ENCODE assay signal across 24 mouse cellular contexts in the genomic region with DNA sequence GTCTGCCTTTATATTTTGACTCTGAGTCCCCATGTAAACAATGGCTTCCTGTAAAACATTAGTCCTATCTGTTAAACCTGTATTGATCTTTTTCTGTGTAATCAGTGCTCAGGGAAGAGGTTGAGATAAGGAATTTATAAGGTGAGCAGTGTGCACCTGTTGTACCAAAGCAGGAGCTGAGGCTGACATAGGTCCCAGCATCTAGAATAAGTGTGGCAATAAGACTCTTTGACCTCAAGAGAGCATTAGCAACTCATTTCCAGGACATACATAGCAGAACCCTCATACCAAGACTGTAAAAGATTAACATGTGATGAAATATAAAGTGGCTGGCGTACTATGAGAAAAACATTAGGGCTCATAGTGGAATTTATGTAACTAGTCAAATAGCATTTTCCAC. TPM values are rescaled to one million over a fixed set of nuclear protein-coding genes. Genes with fewer than 3 reads are reported as not detected.
A peak's percentile ranks its signal among the peaks of the same experiment; 100 is the strongest.
DNase-seq lines count a peak whose midpoint lies in the region; ATAC-seq lines count a peak whose summit lies in the region.
"Had no signal": no experiment of that assay in that cellular context is flagged by ENCODE, and none has a peak within 500 bp of the region (broad histone marks: within the 10 kb centered on the region; RNA-seq: fewer than 3 reads in every experiment).

No protein-coding gene starts in this region.

- WGBS in intestine, embryonic 15.5 days: 74% methylated on average over 1 of the region's 1 CpGs
- WGBS in intestine, embryonic 16.5 days: 49% methylated on average over 1 of the region's 1 CpGs
- 74% methylated on average over 1 of the region's 1 CpGs for WGBS in stomach, embryonic 16.5 days
- WGBS in midbrain, embryonic 10.5 days: 94% methylated on average over 1 of the region's 1 CpGs

- H3K4me3 ChIP-seq in intestine, embryonic 15.5 days (replicated peaks): no peak overlapping the region
- no peak overlapping the region for H3K4me3 ChIP-seq in intestine, embryonic 16.5 days (ENCODE audit: low read length)
- H3K4me3 ChIP-seq in stomach, embryonic 16.5 days (replicated peaks; ENCODE audit: low read length): no peak overlapping the region
- H3K4me3 ChIP-seq in midbrain, embryonic 10.5 days: no peak overlapping the region
- H3K4me3 ChIP-seq: embryonic facial prominence, embryonic 13.5 days; embryonic facial prominence, embryonic 15.5 days; erythroblast, embryonic 14.5 days; forebrain, embryonic 10.5 days; forebrain, embryonic 12.5 days had no signal

- H3K27ac ChIP-seq in intestine, embryonic 15.5 days: no peak overlapping the region
- H3K27ac ChIP-seq in intestine, embryonic 16.5 days (ENCODE audit: low read length): no peak overlapping the region
- H3K27ac ChIP-seq in stomach, embryonic 16.5 days (ENCODE audit: low read length): no peak overlapping the region
- no peak overlapping the region for H3K27ac ChIP-seq in midbrain, embryonic 10.5 days (replicated peaks)
- H3K27ac ChIP-seq: embryonic facial prominence, embryonic 13.5 days; embryonic facial prominence, embryonic 15.5 days; forebrain, embryonic 10.5 days; forebrain, embryonic 12.5 days had no signal

- peak; percentile 84 for ATAC-seq in intestine, embryonic 15.5 days
- peak; percentile 92 for ATAC-seq in intestine, embryonic 16.5 days
- peak; percentile 37; the same call in 1 of the 2 replicates for ATAC-seq in stomach, embryonic 16.5 days (ENCODE audit: insufficient read depth, low FRiP score)
- ATAC-seq: forebrain, embryonic 14.5 days; forebrain, embryonic 16.5 days had no signal

- no peak overlapping the region for H3K9ac ChIP-seq in intestine, embryonic 15.5 days
- no peak overlapping the region for H3K9ac ChIP-seq in intestine, embryonic 16.5 days (ENCODE audit: low read depth, low read length)
- H3K9ac ChIP-seq in stomach, embryonic 16.5 days (ENCODE audit: low read length): no peak overlapping the region
- H3K9ac ChIP-seq: embryonic facial prominence, embryonic 13.5 days; embryonic facial prominence, embryonic 15.5 days; forebrain, embryonic 12.5 days had no signal

- peaks cover 3% of the 10 kb centered on the region; the same call in 1 of the 2 replicates for H3K4me1 ChIP-seq in intestine, embryonic 15.5 days (replicated peaks)
- H3K4me1 ChIP-seq in intestine, embryonic 16.5 days (ENCODE audit: control insufficient read depth, insufficient read depth, low read length): 0 out of 2 replicates have a peak, but pooled peaks cover 3% of the 10 kb centered on the region
- 0 out of 2 replicates have a peak, but pooled peaks cover 7% of the 10 kb centered on the region for H3K4me1 ChIP-seq in stomach, embryonic 16.5 days (ENCODE audit: control insufficient read depth, insufficient read depth, low read length)
- H3K4me1 ChIP-seq in midbrain, embryonic 10.5 days: peaks cover 2% of the 10 kb centered on the region; the same call in 1 of the 2 replicates
- H3K4me1 ChIP-seq: embryonic facial prominence, embryonic 13.5 days; embryonic facial prominence, embryonic 15.5 days; forebrain, embryonic 12.5 days had no signal

- no peak for DNase-seq in midbrain, embryonic 10.5 days (ENCODE audit: low spot score)
- no peak for DNase-seq in cerebellum, adult 9-10 months
- DNase-seq: adrenal gland, adult 2 months; adrenal gland, postnatal 10 days; adrenal gland, postnatal 25 days; cerebellum, adult 11 months; cerebellum, adult 18-20 months; cerebellum, adult 8-10 months; cerebellum, postnatal 10 days; cerebellum, postnatal 25 days; embryo, embryonic 11 days had no signal

- H3K9me3 ChIP-seq in intestine, embryonic 15.5 days: no peaks in the 10 kb centered on the region
- H3K9me3 ChIP-seq in intestine, embryonic 16.5 days (ENCODE audit: control insufficient read depth, low read length): no peaks in the 10 kb centered on the region
- H3K9me3 ChIP-seq in stomach, embryonic 16.5 days (replicated peaks; ENCODE audit: control insufficient read depth, low read length): no peaks in the 10 kb centered on the region
- H3K9me3 ChIP-seq in midbrain, embryonic 10.5 days (replicated peaks): no peaks in the 10 kb centered on the region
- H3K9me3 ChIP-seq: embryonic facial prominence, embryonic 13.5 days; embryonic facial prominence, embryonic 15.5 days; forebrain, embryonic 10.5 days; forebrain, embryonic 12.5 days had no signal

- H3K27me3 ChIP-seq in intestine, embryonic 15.5 days (replicated peaks): no peaks in the 10 kb centered on the region
- no peaks in the 10 kb centered on the region for H3K27me3 ChIP-seq in intestine, embryonic 16.5 days (replicated peaks; ENCODE audit: control insufficient read depth, insufficient read depth, low read length)
- H3K27me3 ChIP-seq in stomach, embryonic 16.5 days (ENCODE audit: control insufficient read depth, insufficient read depth, low read length): no peaks in the 10 kb centered on the region
- H3K27me3 ChIP-seq in midbrain, embryonic 10.5 days (ENCODE audit: low read depth, poor library complexity, severe bottlenecking): no peaks in the 10 kb centered on the region
- H3K27me3 ChIP-seq: embryonic facial prominence, embryonic 13.5 days; embryonic facial prominence, embryonic 15.5 days; forebrain, embryonic 12.5 days had no signal

- H3K36me3 ChIP-seq in intestine, embryonic 15.5 days: no peaks in the 10 kb centered on the region
- H3K36me3 ChIP-seq in intestine, embryonic 16.5 days (ENCODE audit: control insufficient read depth, insufficient read depth, low read length): no peaks in the 10 kb centered on the region
- no peaks in the 10 kb centered on the region for H3K36me3 ChIP-seq in stomach, embryonic 16.5 days (ENCODE audit: control insufficient read depth, insufficient read depth, low read length)
- H3K36me3 ChIP-seq in midbrain, embryonic 10.5 days: no peaks in the 10 kb centered on the region
- H3K36me3 ChIP-seq: embryonic facial prominence, embryonic 13.5 days; embryonic facial prominence, embryonic 15.5 days; forebrain, embryonic 10.5 days; forebrain, embryonic 12.5 days had no signal

- H3K4me2 ChIP-seq in intestine, embryonic 15.5 days (replicated peaks): no peak overlapping the region
- H3K4me2 ChIP-seq in intestine, embryonic 16.5 days (ENCODE audit: low read depth, low read length): no peak overlapping the region
- H3K4me2 ChIP-seq in stomach, embryonic 16.5 days (ENCODE audit: low read depth, low read length): no peak overlapping the region
- H3K4me2 ChIP-seq: embryonic facial prominence, embryonic 13.5 days; embryonic facial prominence, embryonic 15.5 days; forebrain, embryonic 12.5 days had no signal

RNA-seq across cellular contexts. Expression of gene Mill2, which starts 8.6 kb away (rescaled TPM):
- polyA plus RNA-seq in intestine, embryonic 15.5 days (2015; fragmentation: Nextera tagmentation; extraction: Ambion mirVana): 0.73 TPM in 2 replicates
- 1.1 and 1.3 TPM in 2 replicates for polyA plus RNA-seq in intestine, embryonic 16.5 days (2015; fragmentation: Nextera tagmentation; extraction: Ambion mirVana)
- polyA plus RNA-seq in stomach, embryonic 16.5 days (2015; fragmentation: Nextera tagmentation; extraction: Ambion mirVana): 1.3 and 2.1 TPM in 2 replicates
- polyA plus RNA-seq in midbrain, embryonic 10.5 days (2016; fragmentation: Nextera tagmentation; extraction: Ambion mirVana): 0.14 and 0.30 TPM in 2 replicates
- polyA plus RNA-seq: erythroblast, embryonic 14.5 days; forebrain, embryonic 10.5 days had no signal

RNA-seq across cellular contexts. Expression of gene Pglyrp1, which starts 22.7 kb away (rescaled TPM):
- 53.1 and 72.8 TPM in 2 replicates for polyA plus RNA-seq in intestine, embryonic 15.5 days (2015; fragmentation: Nextera tagmentation; extraction: Ambion mirVana)
- 101 and 106 TPM in 2 replicates for polyA plus RNA-seq in intestine, embryonic 16.5 days (2015; fragmentation: Nextera tagmentation; extraction: Ambion mirVana)
- 119 and 175 TPM in 2 replicates for polyA plus RNA-seq in stomach, embryonic 16.5 days (2015; fragmentation: Nextera tagmentation; extraction: Ambion mirVana)
- 1.6 and 1.7 TPM in 2 replicates for polyA plus RNA-seq in midbrain, embryonic 10.5 days (2016; fragmentation: Nextera tagmentation; extraction: Ambion mirVana)

RNA-seq across cellular contexts. Expression of gene Psg17, which starts 27.0 kb away (rescaled TPM):
- polyA plus RNA-seq in intestine, embryonic 15.5 days (2015; fragmentation: Nextera tagmentation; extraction: Ambion mirVana): 0.13 TPM in 2 replicates
- 0.06 and 0.09 TPM in 2 replicates for polyA plus RNA-seq in intestine, embryonic 16.5 days (2015; fragmentation: Nextera tagmentation; extraction: Ambion mirVana)
- 0.10 TPM in 1 of 2 replicates, not detected in the other for polyA plus RNA-seq in stomach, embryonic 16.5 days (2015; fragmentation: Nextera tagmentation; extraction: Ambion mirVana)
- not detected in 2 replicates for polyA plus RNA-seq in midbrain, embryonic 10.5 days (2016; fragmentation: Nextera tagmentation; extraction: Ambion mirVana)
- polyA plus RNA-seq: adrenal gland, adult 2 months; C2C12; embryonic facial prominence, embryonic 11.5 days; embryonic facial prominence, embryonic 13.5 days; embryonic facial prominence, embryonic 15.5 days; erythroblast, embryonic 14.5 days; forebrain, embryonic 12.5 days; forebrain, embryonic 14.5 days; forebrain, embryonic 16.5 days had no signal

RNA-seq across cellular contexts. Expression of gene Psg19, which starts 50.1 kb away (rescaled TPM):
- not detected in 2 replicates for polyA plus RNA-seq in intestine, embryonic 15.5 days (2015; fragmentation: Nextera tagmentation; extraction: Ambion mirVana)
- not detected in 2 replicates for polyA plus RNA-seq in intestine, embryonic 16.5 days (2015; fragmentation: Nextera tagmentation; extraction: Ambion mirVana)
- not detected in 2 replicates for polyA plus RNA-seq in stomach, embryonic 16.5 days (2015; fragmentation: Nextera tagmentation; extraction: Ambion mirVana)
- polyA plus RNA-seq in midbrain, embryonic 10.5 days (2016; fragmentation: Nextera tagmentation; extraction: Ambion mirVana): not detected in 2 replicates
- polyA plus RNA-seq: adrenal gland, adult 2 months; C2C12; cortical plate, adult 2 months; embryonic facial prominence, embryonic 11.5 days; embryonic facial prominence, embryonic 13.5 days; embryonic facial prominence, embryonic 15.5 days; erythroblast, embryonic 14.5 days; forebrain, embryonic 10.5 days; forebrain, embryonic 12.5 days; forebrain, embryonic 14.5 days; forebrain, embryonic 16.5 days had no signal

Comparison
In these comparisons a context has a peak if more than half of its experiments do, and no peak if none do; other contexts are left out.
1. ATAC-seq: peak in every context shown above with its lines; median percentile 92 in intestine, embryonic 16.5 days; 84 in intestine, embryonic 15.5 days; 37 in stomach, embryonic 16.5 days.
2. RNA of gene Pglyrp1, which starts 22.7 kb away (polyA plus RNA-seq): 119 to 175 TPM in stomach, embryonic 16.5 days, 101 to 106 TPM in intestine, embryonic 16.5 days and 53.1 to 72.8 TPM in intestine, embryonic 15.5 days; 1.6 to 1.7 TPM in midbrain, embryonic 10.5 days; every median in the first group is over 10 times any median in the second.